Mouse (Mus musculus) gastrocnemius, adult 2 months (tissue): ENCODE results near the gene Slc1a2. TPM values are rescaled to one million over a fixed set of nuclear protein-coding genes. Genes with fewer than 3 reads are reported as not detected.

Experiments used
- DNase-seq: peaks from one replicate; pipeline ENCODE4 v3.0.0; 2022
- H3K27ac ChIP-seq: fragments of 200-600 bp; 2 replicates; pipeline ENCODE4 v1.8.1; 2022; ENCODE audit warnings: mild to moderate bottlenecking
- H3K4me3 ChIP-seq: fragments of 200-600 bp; 2 replicates; pipeline ENCODE4 v1.8.1; 2022; ENCODE audit warnings: mild to moderate bottlenecking, moderate library complexity
- CTCF ChIP-seq: fragments of 200-600 bp; IDR thresholded peaks from 2 replicates; pipeline ENCODE4 v1.8.1; 2022; ENCODE audit warnings: antibody characterized with exemption, mild to moderate bottlenecking, moderate library complexity
- intact Hi-C: fragments of 180-260 bp; cut with DNase I; formaldehyde crosslinking; loops from one replicate; pipeline ENCODE4 v1.15.1; 2025
- total RNA-seq, 2 experiments: library from RNA; stranded (reverse); gene quantifications; 2 replicates each; pipeline ENCODE4 v1.2.3; 2021

Slc1a2 gene
- total RNA-seq, 2 experiments from 2014 or later: 0.14 to 0.36 TPM

GRCm38 (mm10) chr2:102648845-102649500 is 9.5 kb upstream of the Slc1a2 start:
- DNase-seq: no peak
- intact Hi-C loops: no loop called here

DNA sequence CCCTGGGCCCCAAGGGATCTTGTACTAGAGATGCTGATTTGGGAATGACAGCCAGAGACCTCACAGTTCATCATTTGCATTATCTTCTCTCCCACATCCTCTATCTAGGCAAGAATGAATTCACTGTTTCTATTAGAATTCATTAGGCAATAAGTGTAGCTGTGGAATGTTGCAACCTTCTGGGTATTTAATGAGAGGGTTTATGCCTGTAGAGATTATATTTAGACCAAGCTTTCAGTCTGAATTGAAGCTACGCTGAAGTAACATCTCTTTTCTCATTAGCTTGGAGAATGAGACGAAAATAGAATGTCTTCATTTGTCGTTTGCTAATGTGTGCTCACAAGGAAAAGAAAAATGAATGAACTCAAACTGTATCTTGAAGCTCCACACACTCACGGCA is 8.1 kb upstream of the Slc1a2 start:
- Histone ChIP-seq H3K4me3 (no peak overlapping the region), H3K27ac (no peak overlapping the region)
- DNase-seq: no peak
- no peak for TF ChIP-seq CTCF
- intact Hi-C loops: no loop called here

More at GRCm38 (mm10) chr2:102648845-102649500, 9.5 kb upstream of the Slc1a2 start:
- no peak overlapping the region for H3K4me3 ChIP-seq
- no peak overlapping the region for H3K27ac ChIP-seq
- no peak for TF ChIP-seq CTCF

DNA sequence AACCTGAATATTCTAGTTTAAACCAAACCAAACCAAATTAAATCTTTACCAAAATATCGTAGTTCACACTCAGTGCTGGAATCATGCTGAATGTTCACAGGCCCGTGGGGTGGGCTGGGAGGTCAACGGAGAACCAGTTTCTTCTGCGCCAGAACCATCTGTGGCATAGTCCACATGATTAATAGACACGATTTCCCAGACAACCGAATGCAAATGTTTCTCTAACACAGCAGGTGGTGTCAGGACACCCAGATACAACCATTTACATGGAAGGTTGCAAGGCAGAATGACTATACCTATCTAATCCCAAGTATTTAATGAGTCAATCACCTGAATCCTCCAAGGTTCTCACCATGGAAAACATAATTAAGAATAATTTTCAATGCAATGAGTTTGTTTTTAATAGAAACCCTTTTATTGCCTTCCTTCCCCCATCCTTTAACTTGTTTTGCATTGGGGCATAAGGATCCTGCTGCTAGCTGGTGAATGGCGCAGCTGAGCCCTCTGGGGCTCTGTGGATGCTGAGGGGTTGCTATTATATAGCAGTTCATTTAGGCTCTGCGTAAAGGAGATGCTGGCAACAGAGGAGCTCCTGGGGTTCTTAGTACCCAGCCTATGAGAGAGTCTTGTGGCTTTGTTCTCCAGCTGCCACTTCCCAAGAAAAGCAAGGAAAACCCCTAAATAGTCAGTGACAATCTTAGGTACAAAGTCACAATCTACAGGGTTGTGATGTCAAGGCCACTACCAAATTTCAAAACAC is 2.3 kb upstream of the Slc1a2 start:
- no peak overlapping the region for H3K4me3 ChIP-seq
- H3K27ac ChIP-seq: no peak overlapping the region
- TF ChIP-seq CTCF: no peak
- intact Hi-C loops: no loop called here
- DNase-seq: no peak

- intact Hi-C loops: no loop called here
- Histone ChIP-seq H3K4me3 (no peak overlapping the region), H3K27ac (no peak overlapping the region)
- no peak for DNase-seq
- TF ChIP-seq CTCF: no peak
These were observed 733 bp upstream of the Slc1a2 start for GRCm38 (mm10) chr2:102657726-102658125.

- Histone ChIP-seq H3K27ac (no peak overlapping the region), H3K4me3 (peak overlapping the region; percentile 77)
- peak; percentile 20; the same call in 1 of the 2 replicates for TF ChIP-seq CTCF
- intact Hi-C loops: no loop called here
- peak; percentile 54 for DNase-seq
These were observed 432 bp downstream of the Slc1a2 start for GRCm38 (mm10) chr2:102658661-102659520.

DNA sequence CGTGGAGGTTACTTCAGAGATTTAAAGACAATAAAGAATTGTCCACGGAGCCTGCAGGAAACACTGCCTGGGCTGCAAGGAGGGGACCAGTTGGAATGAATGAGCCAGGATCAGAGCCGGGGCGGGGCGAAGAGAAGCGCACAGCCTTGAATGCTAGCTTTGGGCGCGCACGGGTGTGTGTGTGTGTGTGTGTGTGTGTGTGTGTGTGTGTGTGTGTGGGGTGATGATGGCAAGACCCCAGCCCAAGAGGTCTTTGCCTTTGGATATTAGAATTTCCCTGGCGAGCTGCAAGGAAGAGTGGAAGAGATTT is 1.0 kb downstream of the Slc1a2 start:
- Histone ChIP-seq H3K4me3 (peak overlapping the region; percentile 77), H3K27ac (no peak overlapping the region)
- intact Hi-C loops: no loop called here
- no peak for DNase-seq
- TF ChIP-seq CTCF: no peak

GRCm38 (mm10) chr2:102661052-102661451 is 2.6 kb downstream of the Slc1a2 start:
- intact Hi-C loops: no loop called here
- no peak for TF ChIP-seq CTCF
- DNase-seq: no peak
- no peak overlapping the region for H3K4me3 ChIP-seq
- H3K27ac ChIP-seq: no peak overlapping the region

- intact Hi-C loops: no loop called here
- Histone ChIP-seq H3K27ac (no peak overlapping the region), H3K4me3 (no peak overlapping the region)
- TF ChIP-seq CTCF: no peak
- no peak for DNase-seq
These were observed 4.5 kb downstream of the Slc1a2 start for GRCm38 (mm10) chr2:102662911-102663310.

DNA sequence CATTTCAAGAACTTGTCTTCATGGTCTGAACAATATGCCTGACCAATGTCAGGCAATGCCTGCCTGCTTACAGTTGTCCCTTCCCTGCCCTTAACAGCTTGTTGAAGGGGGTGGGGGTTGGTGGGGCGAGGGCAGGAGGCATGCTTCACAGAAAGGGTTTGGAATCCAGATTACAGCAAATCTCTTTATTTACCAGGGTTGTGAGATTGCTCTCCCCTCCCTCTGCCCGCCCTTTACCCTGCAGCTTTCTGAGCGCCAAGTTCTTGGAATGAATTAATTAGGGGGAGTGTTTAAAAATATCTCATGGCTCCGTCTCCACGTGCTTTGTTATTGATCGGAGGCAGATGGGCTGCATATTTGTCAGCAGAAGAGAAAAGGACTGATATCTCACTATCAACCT is 4.9 kb downstream of the Slc1a2 start:
- TF ChIP-seq CTCF: no peak
- H3K4me3 ChIP-seq: no peak overlapping the region
- no peak overlapping the region for H3K27ac ChIP-seq
- no peak for DNase-seq
- intact Hi-C loops: no loop called here

GRCm38 (mm10) chr2:102663865-102664264 is 5.4 kb downstream of the Slc1a2 start:
- DNase-seq: no peak
- Histone ChIP-seq H3K4me3 (no peak overlapping the region), H3K27ac (no peak overlapping the region)
- intact Hi-C loops: no loop called here
- no peak for TF ChIP-seq CTCF

DNA sequence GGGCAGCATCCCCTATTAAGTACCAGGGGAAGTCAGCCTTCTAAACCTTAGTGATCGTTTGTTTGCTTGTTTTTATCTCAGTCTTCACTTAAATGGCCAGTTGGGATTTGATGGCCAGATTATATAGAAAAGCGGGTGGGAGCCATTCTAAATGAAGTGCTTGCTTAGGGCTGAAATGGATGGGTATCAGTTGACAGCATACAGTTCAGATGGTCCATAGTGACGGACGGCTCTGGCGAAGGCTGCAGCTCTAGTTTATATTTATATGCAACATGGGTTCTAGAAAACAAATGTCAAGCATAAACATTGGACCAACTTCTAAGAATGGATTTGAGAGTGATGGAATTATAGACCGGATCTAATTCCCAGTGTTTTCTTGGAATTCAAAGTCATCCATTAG is 9.5 kb downstream of the Slc1a2 start:
- Histone ChIP-seq H3K4me3 (no peak overlapping the region), H3K27ac (no peak overlapping the region)
- TF ChIP-seq CTCF: no peak
- intact Hi-C loops: no loop called here
- no peak for DNase-seq

DNA sequence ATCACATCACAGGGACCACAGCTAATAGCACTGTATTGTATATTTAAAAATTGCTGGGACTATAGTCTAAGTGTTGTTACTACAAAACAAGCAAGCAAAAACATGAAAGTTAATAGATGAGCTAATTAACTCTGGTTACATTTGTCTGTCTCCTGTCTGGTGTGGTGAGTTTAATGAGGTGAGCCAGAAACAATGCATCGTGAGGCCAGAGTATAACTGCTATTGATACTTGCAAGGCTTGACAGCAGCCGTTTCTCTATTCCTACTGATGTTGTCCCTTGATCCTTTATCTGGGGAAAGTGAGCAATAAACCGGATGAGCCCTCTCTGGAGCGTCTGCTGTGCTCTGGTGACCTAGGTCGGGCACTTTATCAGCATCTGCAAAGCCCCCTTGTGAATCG is 11.1 kb downstream of the Slc1a2 start:
- H3K27ac ChIP-seq: no peak overlapping the region
- no peak for TF ChIP-seq CTCF
- intact Hi-C loops: no loop called here
- no peak for DNase-seq
- no peak overlapping the region for H3K4me3 ChIP-seq

- Histone ChIP-seq H3K4me3 (no peak overlapping the region), H3K27ac (no peak overlapping the region)
- TF ChIP-seq CTCF: no peak
- no peak for DNase-seq
- intact Hi-C loops: no loop called here
These were observed 16.1 kb downstream of the Slc1a2 start for GRCm38 (mm10) chr2:102674582-102674981.
